In genomic region chr3:51156386-51157290, GRCm38 (mm10) we compare ENCODE assay signal across 8 mouse cellular contexts.
DNase-seq lines count a peak whose midpoint lies in the region; ATAC-seq and TF ChIP-seq lines count a peak whose summit lies in the region.

No protein-coding gene starts in this region.

- peak; percentile 45; the same call in 1 of the 2 replicates for TF ChIP-seq CTCF in bone marrow, adult 2 months (IDR thresholded peaks at IDR 0.05; ENCODE audit: control insufficient read depth, insufficient read depth, low read length)
- peak; percentile 80 for TF ChIP-seq CTCF in heart, adult 2 months (IDR thresholded peaks at IDR 0.05)

- no peaks in the 10 kb centered on the region for H3K36me3 ChIP-seq in embryonic facial prominence, embryonic 14.5 days (ENCODE audit: control insufficient read depth, insufficient read depth, low read length)
- no peaks in the 10 kb centered on the region for H3K36me3 ChIP-seq in heart, adult 2 months (ENCODE audit: control insufficient read depth, insufficient read depth, low read length)
- H3K36me3 ChIP-seq in limb, embryonic 11.5 days (ENCODE audit: control insufficient read depth, insufficient read depth, low read length), result no peaks in the 10 kb centered on the region
- no peaks in the 10 kb centered on the region for H3K36me3 ChIP-seq in midbrain, embryonic 15.5 days (replicated peaks)

- intact Hi-C loops in heart, adult 2 months (cut with DNase I), result loop anchor here (5.0 kb wide), 1 partner anchor 66 kb away; the partner anchor contains the start of gene Noct

- H3K27ac ChIP-seq in bone marrow, adult 2 months (ENCODE audit: control insufficient read depth, insufficient read depth, low read depth, low read length, poor library complexity), result no peak overlapping the region
- H3K27ac ChIP-seq in embryonic facial prominence, embryonic 14.5 days (replicated peaks; ENCODE audit: low read depth, low read length), result peak overlapping the region; percentile 62
- peak overlapping the region; percentile 48; the same call in 1 of the 2 replicates for H3K27ac ChIP-seq in heart, adult 2 months
- H3K27ac ChIP-seq in limb, embryonic 11.5 days (replicated peaks; ENCODE audit: low read depth, low read length), result no peak overlapping the region
- H3K27ac ChIP-seq in midbrain, embryonic 15.5 days, result peak overlapping the region; percentile 32

- ATAC-seq in embryonic facial prominence, embryonic 14.5 days (ENCODE audit: low read depth), result peak; percentile 80
- ATAC-seq in limb, embryonic 11.5 days (ENCODE audit: insufficient number of reproducible peaks, low FRiP score, low TSS enrichment, low read depth), result no peak
- peak; percentile 79 for ATAC-seq in midbrain, embryonic 15.5 days (replicated peaks)

- TF ChIP-seq POLR2A in bone marrow, adult 2 months (IDR thresholded peaks at IDR 0.05; ENCODE audit: borderline replicate concordance, control insufficient read depth, low read depth, low read length), result no peak
- TF ChIP-seq POLR2A in heart, adult 2 months (IDR thresholded peaks at IDR 0.05; ENCODE audit: insufficient read depth, low read depth, low read length), result no peak

- no peaks in the 10 kb centered on the region for H3K79me2 ChIP-seq in heart, adult 2 months (replicated peaks; ENCODE audit: control insufficient read depth, insufficient read depth, low read length)

- H3K9ac ChIP-seq in embryonic facial prominence, embryonic 14.5 days (ENCODE audit: low read depth, low read length), result no peak overlapping the region
- no peak overlapping the region for H3K9ac ChIP-seq in heart, adult 2 months (ENCODE audit: low read depth, low read length)
- no peak overlapping the region for H3K9ac ChIP-seq in limb, embryonic 11.5 days (ENCODE audit: low read length)
- H3K9ac ChIP-seq in midbrain, embryonic 15.5 days, result no peak overlapping the region

- no peaks in the 10 kb centered on the region for H3K27me3 ChIP-seq in embryonic facial prominence, embryonic 14.5 days (replicated peaks; ENCODE audit: control insufficient read depth, insufficient read depth, low read length)
- H3K27me3 ChIP-seq in heart, adult 2 months (ENCODE audit: control insufficient read depth, insufficient read depth, low read length), result no peaks in the 10 kb centered on the region
- H3K27me3 ChIP-seq in limb, embryonic 11.5 days (ENCODE audit: control insufficient read depth, insufficient read depth, low read length), result no peaks in the 10 kb centered on the region
- no peaks in the 10 kb centered on the region for H3K27me3 ChIP-seq in midbrain, embryonic 15.5 days (replicated peaks)

- no peak overlapping the region for H3K4me3 ChIP-seq in bone marrow, adult 2 months (replicated peaks; ENCODE audit: control insufficient read depth, low read depth, low read length)
- no peak overlapping the region for H3K4me3 ChIP-seq in embryonic facial prominence, embryonic 14.5 days (ENCODE audit: low read depth, low read length)
- no peak overlapping the region for H3K4me3 ChIP-seq in heart, adult 2 months
- no peak overlapping the region for H3K4me3 ChIP-seq in limb, embryonic 11.5 days (ENCODE audit: low read depth, low read length)
- H3K4me3 ChIP-seq in midbrain, embryonic 15.5 days, result no peak overlapping the region

- H3K4me2 ChIP-seq in embryonic facial prominence, embryonic 14.5 days (ENCODE audit: low read depth, low read length), result peak overlapping the region; percentile 7; the same call in 1 of the 2 replicates
- no peak overlapping the region for H3K4me2 ChIP-seq in limb, embryonic 11.5 days (ENCODE audit: low read depth, severe bottlenecking)
- no peak overlapping the region for H3K4me2 ChIP-seq in midbrain, embryonic 15.5 days

- H3K9me3 ChIP-seq in embryonic facial prominence, embryonic 14.5 days (ENCODE audit: control insufficient read depth, low read length), result no peaks in the 10 kb centered on the region
- no peaks in the 10 kb centered on the region for H3K9me3 ChIP-seq in limb, embryonic 11.5 days (ENCODE audit: control insufficient read depth, low read length)
- no peaks in the 10 kb centered on the region for H3K9me3 ChIP-seq in midbrain, embryonic 15.5 days

- TF ChIP-seq EP300 in heart, adult 2 months (IDR thresholded peaks at IDR 0.05; ENCODE audit: insufficient read depth, low read depth, low read length), result 0 out of 2 replicates have a peak, but pooled peaks have one; percentile 15

- DNase-seq in 416B (ENCODE audit: low read depth), result peak; percentile 57
- DNase-seq in embryonic facial prominence, embryonic 14.5 days (ENCODE audit: low spot score), result peak; percentile 76
- DNase-seq in heart, adult 2 months, result peak; percentile 72 to 85
- DNase-seq in kidney, adult 8-10 months, result peak; percentile 43 to 74
- DNase-seq in limb, embryonic 11.5 days (ENCODE audit: low spot score), result peak; percentile 70
- DNase-seq in testis, postnatal 10 days (ENCODE audit: low spot score), result peak; percentile 80

- no peaks in the 10 kb centered on the region; the same call in 1 of the 2 replicates for H3K4me1 ChIP-seq in bone marrow, adult 2 months (ENCODE audit: control insufficient read depth, insufficient read depth, low read length)
- peaks cover 23% of the 10 kb centered on the region for H3K4me1 ChIP-seq in embryonic facial prominence, embryonic 14.5 days (ENCODE audit: control insufficient read depth, insufficient read depth, low read length)
- peaks cover 3% of the 10 kb centered on the region; the same call in 1 of the 2 replicates for H3K4me1 ChIP-seq in heart, adult 2 months (ENCODE audit: control insufficient read depth, insufficient read depth, low read length)
- peaks cover 7% of the 10 kb centered on the region for H3K4me1 ChIP-seq in limb, embryonic 11.5 days (ENCODE audit: control insufficient read depth, insufficient read depth, low read length)
- peaks cover 18% of the 10 kb centered on the region for H3K4me1 ChIP-seq in midbrain, embryonic 15.5 days

- 54% methylated on average over 20 of the region's 20 CpGs for WGBS in bone marrow, adult 2 months
- 25% methylated on average over 20 of the region's 20 CpGs for WGBS in embryonic facial prominence, embryonic 14.5 days
- WGBS in heart, adult 2 months, result 38% methylated on average over 20 of the region's 20 CpGs
- WGBS in limb, embryonic 11.5 days, result 45% methylated on average over 20 of the region's 20 CpGs
- 38% methylated on average over 20 of the region's 20 CpGs for WGBS in midbrain, embryonic 15.5 days

Comparison
In these comparisons a context has a peak if more than half of its experiments do, and no peak if none do; other contexts are left out.
1. H3K27ac ChIP-seq: peak in embryonic facial prominence, embryonic 14.5 days (single experiment), heart, adult 2 months (single experiment) and midbrain, embryonic 15.5 days (single experiment); none in bone marrow, adult 2 months (single experiment) and limb, embryonic 11.5 days (single experiment).
2. Peak in every context shown above with its lines, with median percentiles within 50 percentile points of each other: DNase-seq.